Comparison of ENCODE assay signal across 8 mouse cellular contexts in genomic region chr2:18607586-18608259, GRCm38 (mm10).
DNase-seq lines count a peak whose midpoint lies in the region; ATAC-seq and TF ChIP-seq lines count a peak whose summit lies in the region.

No protein-coding gene starts in this region.

- no peak for ATAC-seq in embryonic facial prominence, embryonic 11.5 days (replicated peaks; ENCODE audit: insufficient number of reproducible peaks, low FRiP score, low TSS enrichment, low read depth)
- peak; percentile 44; the same call in 1 of the 2 replicates for ATAC-seq in hindbrain, embryonic 16.5 days
- ATAC-seq in midbrain, embryonic 12.5 days (ENCODE audit: low FRiP score, low read depth): peak; percentile 38

- H3K9me3 ChIP-seq in embryonic facial prominence, embryonic 11.5 days (replicated peaks; ENCODE audit: control insufficient read depth, low read length): no peaks in the 10 kb centered on the region
- no peaks in the 10 kb centered on the region for H3K9me3 ChIP-seq in hindbrain, embryonic 16.5 days (ENCODE audit: control insufficient read depth, low read length)
- no peaks in the 10 kb centered on the region for H3K9me3 ChIP-seq in midbrain, embryonic 12.5 days

- no peaks in the 10 kb centered on the region for H3K36me3 ChIP-seq in embryonic facial prominence, embryonic 11.5 days (replicated peaks; ENCODE audit: control insufficient read depth, insufficient read depth, low read depth, low read length)
- H3K36me3 ChIP-seq in hindbrain, embryonic 16.5 days (ENCODE audit: control insufficient read depth, insufficient read depth, low read length): no peaks in the 10 kb centered on the region
- H3K36me3 ChIP-seq in midbrain, embryonic 12.5 days: no peaks in the 10 kb centered on the region

- peaks cover 24% of the 10 kb centered on the region for H3K27me3 ChIP-seq in embryonic facial prominence, embryonic 11.5 days (ENCODE audit: control insufficient read depth, insufficient read depth, low read length)
- peaks cover 12% of the 10 kb centered on the region for H3K27me3 ChIP-seq in hindbrain, embryonic 16.5 days (replicated peaks; ENCODE audit: control insufficient read depth, insufficient read depth, low read length)
- peaks cover 54% of the 10 kb centered on the region for H3K27me3 ChIP-seq in midbrain, embryonic 12.5 days

- WGBS in embryonic facial prominence, embryonic 11.5 days: 0% methylated on average over 14 of the region's 14 CpGs
- 2% methylated on average over 14 of the region's 14 CpGs for WGBS in hindbrain, embryonic 16.5 days
- WGBS in midbrain, embryonic 12.5 days: under 1% methylated on average over 14 of the region's 14 CpGs

- H3K4me2 ChIP-seq in embryonic facial prominence, embryonic 11.5 days (ENCODE audit: low read depth, low read length): peak overlapping the region; percentile 67
- peak overlapping the region; percentile 78 for H3K4me2 ChIP-seq in hindbrain, embryonic 16.5 days (ENCODE audit: low read length)
- peak overlapping the region; percentile 67 for H3K4me2 ChIP-seq in midbrain, embryonic 12.5 days (replicated peaks)

- DNase-seq in gastrocnemius, adult 2 months: peak; percentile 18
- DNase-seq in gastrocnemius, adult 8-10 months (ENCODE audit: low spot score in 2 of 2): no peak
- DNase-seq in CD4-positive helper T cell, adult 2 months (ENCODE audit: low read depth, low spot score): peak; percentile 38
- no peak for DNase-seq in embryonic facial prominence, embryonic 11.5 days (ENCODE audit: low spot score)
- peak; percentile 6 for DNase-seq in yolk sac, embryonic 10.5 days (ENCODE audit: low spot score)
- no peak for DNase-seq in adrenal gland, postnatal 25 days

- peak overlapping the region; percentile 56 for H3K9ac ChIP-seq in embryonic facial prominence, embryonic 11.5 days (replicated peaks; ENCODE audit: low read length)
- peak overlapping the region; percentile 74 for H3K9ac ChIP-seq in hindbrain, embryonic 16.5 days (ENCODE audit: low read depth, low read length)
- peak overlapping the region; percentile 48 for H3K9ac ChIP-seq in midbrain, embryonic 12.5 days (replicated peaks)

- H3K27ac ChIP-seq in gastrocnemius, adult 2 months: no peak overlapping the region
- no peak overlapping the region for H3K27ac ChIP-seq in embryonic facial prominence, embryonic 11.5 days (replicated peaks; ENCODE audit: low read depth, low read length)
- H3K27ac ChIP-seq in hindbrain, embryonic 16.5 days (ENCODE audit: low read depth, low read length): no peak overlapping the region
- no peak overlapping the region for H3K27ac ChIP-seq in midbrain, embryonic 12.5 days (replicated peaks)

- TF ChIP-seq CTCF in gastrocnemius, adult 2 months (IDR thresholded peaks at IDR 0.05): no peak

- intact Hi-C loops in gastrocnemius, adult 2 months (cut with DNase I): no loop called here

- H3K4me3 ChIP-seq in gastrocnemius, adult 2 months: peak overlapping the region; percentile 76
- peak overlapping the region; percentile 32 for H3K4me3 ChIP-seq in embryonic facial prominence, embryonic 11.5 days (ENCODE audit: low read depth, low read length)
- peak overlapping the region; percentile 44 for H3K4me3 ChIP-seq in hindbrain, embryonic 16.5 days (ENCODE audit: low read length)
- H3K4me3 ChIP-seq in midbrain, embryonic 12.5 days: peak overlapping the region; percentile 41

- H3K4me1 ChIP-seq in embryonic facial prominence, embryonic 11.5 days (ENCODE audit: control insufficient read depth, insufficient read depth, low read length): peaks cover 11% of the 10 kb centered on the region
- peaks cover 16% of the 10 kb centered on the region for H3K4me1 ChIP-seq in hindbrain, embryonic 16.5 days (ENCODE audit: control insufficient read depth, insufficient read depth, low read depth, low read length)
- H3K4me1 ChIP-seq in midbrain, embryonic 12.5 days: peaks cover 22% of the 10 kb centered on the region

Comparison
In these comparisons a context has a peak if more than half of its experiments do, and no peak if none do; other contexts are left out.
1. DNase-seq: peak in gastrocnemius, adult 2 months (single experiment), CD4-positive helper T cell, adult 2 months (single experiment) and yolk sac, embryonic 10.5 days (single experiment); none in gastrocnemius, adult 8-10 months (0 of 2), embryonic facial prominence, embryonic 11.5 days (single experiment) and adrenal gland, postnatal 25 days (single experiment).
2. Peak in every context shown above with its lines, with median percentiles within 50 percentile points of each other: H3K4me3 ChIP-seq, H3K4me2 ChIP-seq and H3K9ac ChIP-seq.